Mouse (Mus musculus): ENCODE measurements around the gene Gigyf2.

The Gigyf2 gene

GRCm38 (mm10) chr1:87316672-87317071 lies 10.1 kb upstream of the Gigyf2 start:
- DNase-seq (ENCODE audit: low spot score): peak; percentile 73

- DNase-seq (ENCODE audit: low spot score): no peak
These were observed 5.7 kb upstream of the Gigyf2 start for GRCm38 (mm10) chr1:87321071-87321470.

- DNase-seq (ENCODE audit: low spot score): no peak
These were observed 4.0 kb upstream of the Gigyf2 start for GRCm38 (mm10) chr1:87322778-87323177.

GRCm38 (mm10) chr1:87324649-87325048 lies 2.1 kb upstream of the Gigyf2 start:
- peak; percentile 70 for DNase-seq (ENCODE audit: low spot score)

- DNase-seq (ENCODE audit: low spot score): peak; percentile 51
These were observed 515 bp downstream of the Gigyf2 start for GRCm38 (mm10) chr1:87327165-87327861.

- no peak for DNase-seq (ENCODE audit: low spot score)
These were observed 5.0 kb downstream of the Gigyf2 start for GRCm38 (mm10) chr1:87331774-87332173.

- DNase-seq (ENCODE audit: low spot score): no peak
These were observed 23.8 kb downstream of the Gigyf2 start for GRCm38 (mm10) chr1:87350576-87350975.

- no peak for DNase-seq (ENCODE audit: low spot score)
These were observed 33.5 kb downstream of the Gigyf2 start for GRCm38 (mm10) chr1:87360276-87360675.

GRCm38 (mm10) chr1:87378024-87378560 lies 51.3 kb downstream of the Gigyf2 start:
- no peak for DNase-seq (ENCODE audit: low spot score)

- peak; percentile 13 for DNase-seq (ENCODE audit: low spot score)
These were observed 53.1 kb downstream of the Gigyf2 start for GRCm38 (mm10) chr1:87379919-87380318.

GRCm38 (mm10) chr1:87381152-87381551 lies 54.4 kb downstream of the Gigyf2 start:
- DNase-seq (ENCODE audit: low spot score): no peak

- DNase-seq (ENCODE audit: low spot score): no peak
These were observed 59.8 kb downstream of the Gigyf2 start for GRCm38 (mm10) chr1:87386436-87387092.

- DNase-seq (ENCODE audit: low spot score): no peak
These were observed 66.8 kb downstream of the Gigyf2 start for GRCm38 (mm10) chr1:87393444-87394195.

GRCm38 (mm10) chr1:87394594-87394993 lies 67.8 kb downstream of the Gigyf2 start, which contains the start of gene Kcnj13:
Gene Kcnj13, minus strand, starts transcription at chr1:87394729.
- no peak for DNase-seq (ENCODE audit: low spot score)

- no peak for DNase-seq (ENCODE audit: low spot score)
These were observed 70.3 kb downstream of the Gigyf2 start for GRCm38 (mm10) chr1:87396923-87397586.

- DNase-seq (ENCODE audit: low spot score): no peak
These were observed 77.9 kb downstream of the Gigyf2 start for GRCm38 (mm10) chr1:87404710-87405109.

GRCm38 (mm10) chr1:87406012-87406411 lies 79.2 kb downstream of the Gigyf2 start:
- no peak for DNase-seq (ENCODE audit: low spot score)

- no peak for DNase-seq (ENCODE audit: low spot score)
These were observed 82.6 kb downstream of the Gigyf2 start for GRCm38 (mm10) chr1:87409380-87409779.

- DNase-seq (ENCODE audit: low spot score): peak; percentile 57
These were observed 91.9 kb downstream of the Gigyf2 start for GRCm38 (mm10) chr1:87418733-87419132.

- DNase-seq (ENCODE audit: low spot score): no peak
These were observed 108.3 kb downstream of the Gigyf2 start for GRCm38 (mm10) chr1:87435125-87435524.

GRCm38 (mm10) chr1:87436583-87436982 lies 109.8 kb downstream of the Gigyf2 start:
- no peak for DNase-seq (ENCODE audit: low spot score)
